Mouse (Mus musculus): ENCODE measurements around the gene Gsk3a. TPM values are rescaled to one million over a fixed set of nuclear protein-coding genes. Genes with fewer than 3 reads are reported as not detected.
A peak's percentile ranks its signal among the peaks of the same experiment; 100 is the strongest.
"Not testable (repeated sequence)": the region's sequence is repeated elsewhere in the genome, so short reads cannot be mapped to it uniquely, and the experiment has no call there.

Gsk3a gene
- total RNA-seq, 2 experiments from 2014 or later, result 74.1 to 77.4 TPM

- Histone ChIP-seq H3K27ac (no peak overlapping the region), H3K4me3 (no peak overlapping the region)
- TF ChIP-seq CTCF (IDR thresholded peaks at IDR 0.05), result no peak
- intact Hi-C loops (cut with DNase I), result no loop called here
- DNase-seq, result peak; percentile 33
Observed at GRCm38 (mm10) chr7:25270652-25271633, 33.3 kb upstream of the Gsk3a start.

GRCm38 (mm10) chr7:25269545-25270271 lies 32.1 kb upstream of the Gsk3a start:
- TF ChIP-seq CTCF (IDR thresholded peaks at IDR 0.05), result no peak
- DNase-seq, result peak; percentile 24
- Histone ChIP-seq H3K4me3 (peak overlapping the region; percentile 97), H3K27ac (peak overlapping the region; percentile 99)
- intact Hi-C loops (cut with DNase I), result no loop called here

- DNase-seq, result peak; percentile 19
- TF ChIP-seq CTCF (IDR thresholded peaks at IDR 0.05), result no peak
- Histone ChIP-seq H3K27ac (peak overlapping the region; percentile 99), H3K4me3 (peak overlapping the region; percentile 97)
- intact Hi-C loops (cut with DNase I), result no loop called here
Observed at GRCm38 (mm10) chr7:25269029-25269428, 31.4 kb upstream of the Gsk3a start.

- DNase-seq, result no peak
- H3K4me3 ChIP-seq, result peak overlapping the region; percentile 97
- peak overlapping the region; percentile 99 for H3K27ac ChIP-seq
- TF ChIP-seq CTCF (IDR thresholded peaks at IDR 0.05), result no peak
- intact Hi-C loops (cut with DNase I), result no loop called here
Observed at GRCm38 (mm10) chr7:25268588-25268987, 30.9 kb upstream of the Gsk3a start.

- H3K4me3 ChIP-seq, result peak overlapping the region; percentile 97
- peak overlapping the region; percentile 99 for H3K27ac ChIP-seq
- peak; percentile 99 for DNase-seq
- intact Hi-C loops (cut with DNase I), result loop anchor here (1.0 kb wide), 1 partner anchor 17 kb away; no protein-coding TSS in a partner anchor
- no peak for TF ChIP-seq CTCF (IDR thresholded peaks at IDR 0.05)
Observed at GRCm38 (mm10) chr7:25267751-25268463, 30.3 kb upstream of the Gsk3a start.

GRCm38 (mm10) chr7:25267301-25267750 lies 29.7 kb upstream of the Gsk3a start, which contains the start of gene Cic:
TSS of gene Cic (plus strand) at chr7:25267704.
- H3K27ac ChIP-seq, result peak within 1 kb of the TSS; percentile 99
- peak; percentile 99 for DNase-seq
- intact Hi-C loops (cut with DNase I), result loop anchor here (1.0 kb wide), 1 partner anchor 16 kb away; no protein-coding TSS in a partner anchor
- TF ChIP-seq CTCF (IDR thresholded peaks at IDR 0.05), result peak; percentile 8; the same call in 1 of the 2 replicates
- H3K4me3 ChIP-seq, result peak within 1 kb of the TSS; percentile 97

GRCm38 (mm10) chr7:25266180-25266962 lies 28.7 kb upstream of the Gsk3a start:
- intact Hi-C loops (cut with DNase I), result no loop called here
- Histone ChIP-seq H3K4me3 (no peak overlapping the region), H3K27ac (no peak overlapping the region)
- no peak for TF ChIP-seq CTCF (IDR thresholded peaks at IDR 0.05)
- DNase-seq, result no peak

GRCm38 (mm10) chr7:25265743-25266142 lies 28.1 kb upstream of the Gsk3a start:
- DNase-seq; intact Hi-C loops (cut with DNase I): not testable (repeated sequence)

GRCm38 (mm10) chr7:25263968-25264870 lies 26.6 kb upstream of the Gsk3a start:
- Histone ChIP-seq H3K27ac (no peak overlapping the region), H3K4me3 (no peak overlapping the region)
- no peak for TF ChIP-seq CTCF (IDR thresholded peaks at IDR 0.05)
- no peak for DNase-seq
- intact Hi-C loops (cut with DNase I), result no loop called here

More at GRCm38 (mm10) chr7:25265743-25266142, 28.1 kb upstream of the Gsk3a start:
- H3K4me3 ChIP-seq, H3K27ac ChIP-seq: not testable (repeated sequence)

- DNase-seq, result no peak
- TF ChIP-seq CTCF (IDR thresholded peaks at IDR 0.05), result no peak
- intact Hi-C loops (cut with DNase I), result no loop called here
- no peak overlapping the region for H3K27ac ChIP-seq
- H3K4me3 ChIP-seq, result no peak overlapping the region
Observed at GRCm38 (mm10) chr7:25261896-25262295, 24.2 kb upstream of the Gsk3a start.
